Mouse (Mus musculus) E14TG2a.4 (cell line): ENCODE measurements around the gene Gm28308.

Experiments
- CTCF ChIP-seq: conservative IDR thresholded peaks from 2 replicates; pipeline ENCODE4 v1.5.1; 2014; ENCODE audit warnings: low read length
- NANOG ChIP-seq: IDR thresholded peaks from 2 replicates; pipeline ENCODE4 v1.6.1; 2014; ENCODE audit warnings: borderline replicate concordance, low read length, mixed read lengths
- POU5F1 ChIP-seq: IDR thresholded peaks from 2 replicates; pipeline ENCODE4 v1.6.1; 2014; ENCODE audit warnings: low read length, borderline replicate concordance

- TF ChIP-seq CTCF (no peak), NANOG (no peak), POU5F1 (no peak)
Observed at GRCm38 (mm10) chr6:52213119-52213986, at the start of gene Gm28308, which contains the start of gene Hoxa3.
